Mouse (Mus musculus) G1E (cell line): ENCODE results near the gene Pdpk1.

Experiments used
- CTCF ChIP-seq: IDR thresholded peaks from 2 replicates; pipeline ENCODE4 v1.5.1; 2012; ENCODE audit warnings: low read depth, low read length, inconsistent platforms, mixed read lengths
- GATA2 ChIP-seq: IDR thresholded peaks from 2 replicates; pipeline ENCODE4 v1.6.1; 2012; ENCODE audit warnings: low read depth, low read length, inconsistent platforms, borderline replicate concordance
- TAL1 ChIP-seq: conservative IDR thresholded peaks from 2 replicates; pipeline ENCODE4 v1.6.1; 2012; ENCODE audit warnings: low read depth, low read length, inconsistent platforms, mixed read lengths

GRCm38 (mm10) chr17:24035087-24035486 is 115.6 kb downstream of the Pdpk1 start:
- TF ChIP-seq CTCF (no peak), GATA2 (no peak), TAL1 (no peak)
